Mouse (Mus musculus): Measurements from ENCODE around the gene Nemp1.

GRCm38 (mm10) chr10:127671276-127671675, 4.6 kb downstream of the Nemp1 start:
- TF ChIP-seq CTCF (IDR thresholded peaks at IDR 0.05; ENCODE audit: low read depth) (peak; percentile 46), EP300 (IDR thresholded peaks at IDR 0.05; ENCODE audit: low read depth) (no peak)
